Mouse (Mus musculus) adrenal gland, postnatal 4 days (tissue): Measurements from ENCODE around the gene Olfr1052. TPM values are rescaled to one million over a fixed set of nuclear protein-coding genes. Genes with fewer than 3 reads are reported as not detected.
"Not testable (repeated sequence)": the region's sequence is repeated elsewhere in the genome, so short reads cannot be mapped to it uniquely, and the experiment has no call there.

ENCODE experiments used
- DNase-seq, 2 experiments: peaks; one replicate each; pipeline ENCODE4 v3.0.0; 2021 to 2022; ENCODE audit warnings: low spot score in 2 of 2, mixed read lengths in 2 of 2
- long read RNA-seq, 2 experiments: library from polyadenylated mRNA; stranded (forward); transcript quantifications; one replicate each; pipeline ENCODE4 v2.0.0; 2021
- total RNA-seq, 2 experiments: library from RNA; stranded (reverse); gene quantifications; 2 replicates each; pipeline ENCODE4 v1.2.3; 2021

The Olfr1052 gene
- total RNA-seq = not detected
- long read RNA-seq, experiment 1 = 0 reads
- long read RNA-seq, experiment 2 = 0 reads

GRCm38 (mm10) chr2:86292155-86292554, at the start of gene Olfr1052:
Gene Olfr1052, plus strand, starts transcription at chr2:86292455.
- no peak for DNase-seq

- not testable (repeated sequence) for DNase-seq
Measured at GRCm38 (mm10) chr2:86258228-86258627, 34.0 kb upstream of the Olfr1052 start, which contains the start of gene Olfr1049. Gene Olfr1049, minus strand, starts transcription at chr2:86258328.

- not testable (repeated sequence) for DNase-seq
Measured at GRCm38 (mm10) chr2:86278988-86279387, 13.3 kb upstream of the Olfr1052 start, which contains the start of gene Olfr1051. Gene Olfr1051, minus strand, starts transcription at chr2:86279088.

GRCm38 (mm10) chr2:86315184-86315583, 22.9 kb downstream of the Olfr1052 start, which contains the start of gene Olfr1053:
Gene Olfr1053, minus strand, starts transcription at chr2:86315284.
- no peak for DNase-seq

GRCm38 (mm10) chr2:86335333-86335732, 43.1 kb downstream of the Olfr1052 start, which contains the start of gene Olfr1054:
Gene Olfr1054, minus strand, starts transcription at chr2:86335433.
- DNase-seq = no peak

Other genes starting within 250 kb of the Olfr1052 start
- under 1 TPM; 0.11 to 0.31 TPM for gene Olfr1034, start 246.6 kb upstream of the Olfr1052 start, total RNA-seq
- not detected for gene Olfr1036, start 218.5 kb upstream of the Olfr1052 start, total RNA-seq
- gene Olfr1037, start 205.1 kb upstream of the Olfr1052 start, total RNA-seq = not detected
- not detected for gene Olfr1039, start 156.5 kb upstream of the Olfr1052 start, total RNA-seq
- gene Olfr1040, start 145.7 kb upstream of the Olfr1052 start, total RNA-seq = not detected
- gene Olfr1042, start 130.6 kb upstream of the Olfr1052 start, total RNA-seq = not detected
- gene Olfr1043, start 124.9 kb upstream of the Olfr1052 start, total RNA-seq = not detected
- not detected for gene Olfr1044, start 114.6 kb upstream of the Olfr1052 start, total RNA-seq
- not detected for gene Olfr52, start 106.8 kb upstream of the Olfr1052 start, total RNA-seq
- gene Olfr1045, start 89.4 kb upstream of the Olfr1052 start, total RNA-seq = not detected
- gene Olfr1046, start 73.1 kb upstream of the Olfr1052 start, total RNA-seq = not detected
- gene Olfr1047, start 61.1 kb upstream of the Olfr1052 start, total RNA-seq = not detected
- not detected for gene Olfr1048, start 52.2 kb upstream of the Olfr1052 start, total RNA-seq
- gene Olfr1049, start 34.1 kb upstream of the Olfr1052 start, total RNA-seq = not detected
- gene Olfr1051, start 13.4 kb upstream of the Olfr1052 start, total RNA-seq = not detected
- gene Olfr1053, start 22.8 kb downstream of the Olfr1052 start, total RNA-seq = not detected
- gene Olfr1054, start 43.0 kb downstream of the Olfr1052 start, total RNA-seq = not detected
- gene Olfr1055, start 57.8 kb downstream of the Olfr1052 start, total RNA-seq = not detected
- not detected for gene Olfr1056, start 70.0 kb downstream of the Olfr1052 start, total RNA-seq
- gene Olfr1057, start 85.9 kb downstream of the Olfr1052 start, total RNA-seq = not detected
- gene Olfr1058, start 96.1 kb downstream of the Olfr1052 start, total RNA-seq = not detected
- not detected for gene Olfr1061, start 121.6 kb downstream of the Olfr1052 start, total RNA-seq
- not detected for gene Olfr1062, start 134.3 kb downstream of the Olfr1052 start, total RNA-seq
- gene Olfr1065, start 158.1 kb downstream of the Olfr1052 start, total RNA-seq = not detected
- gene Olfr1066, start 163.8 kb downstream of the Olfr1052 start, total RNA-seq = not detected
- gene Olfr228, start 194.9 kb downstream of the Olfr1052 start, total RNA-seq = not detected
- gene Olfr1076, start 216.0 kb downstream of the Olfr1052 start, total RNA-seq = not detected